Mouse (Mus musculus): ENCODE measurements around the gene Mrpl40. TPM values are rescaled to one million over a fixed set of nuclear protein-coding genes. Genes with fewer than 3 reads are reported as not detected.

Gene Mrpl40
- total and polyA plus RNA-seq, 2 experiments, result 7.9 to 27.7 TPM

DNA sequence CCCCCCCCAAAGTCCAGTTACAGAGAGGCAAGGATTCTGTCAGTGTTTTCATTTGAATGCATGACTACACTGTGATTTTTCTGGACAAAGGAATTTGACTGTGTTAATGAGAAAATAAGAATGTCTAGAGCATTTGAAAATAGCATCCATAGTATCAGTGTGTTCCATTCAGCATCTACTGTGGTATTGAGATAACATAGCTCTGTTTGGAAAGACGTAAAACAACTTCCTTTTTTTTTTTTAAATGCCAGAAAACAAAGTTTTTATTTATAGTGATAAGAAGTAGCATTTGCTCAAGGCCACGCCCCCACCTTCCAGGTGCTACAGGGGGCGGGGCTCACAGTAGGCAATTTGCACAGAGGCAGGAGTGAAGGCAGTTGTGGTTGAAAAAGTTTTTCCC is 18.6 kb upstream of the Mrpl40 start:
- 91% methylated on average over 3 of the region's 3 CpGs for WGBS
- no peaks in the 10 kb centered on the region for H3K27me3 ChIP-seq (ENCODE audit: control insufficient read depth, insufficient read depth, low read length)
- H3K27ac ChIP-seq (replicated peaks; ENCODE audit: insufficient read depth, low read depth, low read length), result no peak overlapping the region
- H3K9ac ChIP-seq (ENCODE audit: low read depth, low read length), result no peak overlapping the region
- H3K4me3 ChIP-seq (ENCODE audit: insufficient read depth, low read depth, low read length), result no peak overlapping the region
- no peaks in the 10 kb centered on the region for H3K4me1 ChIP-seq (ENCODE audit: control insufficient read depth, insufficient read depth, low read length)
- peaks cover 6% of the 10 kb centered on the region; the same call in 1 of the 2 replicates for H3K79me2 ChIP-seq (ENCODE audit: control insufficient read depth, insufficient read depth, low read length)
- DNase-seq (ENCODE audit: extremely low read depth, low read depth, low spot score), result no peak
- peaks cover 27% of the 10 kb centered on the region for H3K36me3 ChIP-seq (ENCODE audit: control insufficient read depth, insufficient read depth, low read length)
- TF ChIP-seq POLR2A (IDR thresholded peaks at IDR 0.05; ENCODE audit: extremely low read depth, insufficient read depth, low read length) (no peak), CTCF (IDR thresholded peaks at IDR 0.05; ENCODE audit: low read depth, low read length) (no peak)

GRCm38 (mm10) chr16:18893840-18894372 is 17.2 kb upstream of the Mrpl40 start:
- Histone ChIP-seq H3K4me3 (ENCODE audit: insufficient read depth, low read depth, low read length) (no peak overlapping the region), H3K27me3 (ENCODE audit: control insufficient read depth, insufficient read depth, low read length) (no peaks in the 10 kb centered on the region), H3K9ac (ENCODE audit: low read depth, low read length) (no peak overlapping the region), H3K27ac (replicated peaks; ENCODE audit: insufficient read depth, low read depth, low read length) (no peak overlapping the region), H3K79me2 (ENCODE audit: control insufficient read depth, insufficient read depth, low read length) (peaks cover 9% of the 10 kb centered on the region; the same call in 1 of the 2 replicates), H3K4me1 (ENCODE audit: control insufficient read depth, insufficient read depth, low read length) (no peaks in the 10 kb centered on the region; the same call in 1 of the 2 replicates), H3K36me3 (ENCODE audit: control insufficient read depth, insufficient read depth, low read length) (peaks cover 21% of the 10 kb centered on the region)
- no peak for DNase-seq (ENCODE audit: extremely low read depth, low read depth, low spot score)
- no peak for TF ChIP-seq CTCF (IDR thresholded peaks at IDR 0.05; ENCODE audit: low read depth, low read length)
- WGBS, result 90% methylated on average over 4 of the region's 4 CpGs

- no peak overlapping the region for H3K27ac ChIP-seq (replicated peaks; ENCODE audit: insufficient read depth, low read depth, low read length)
- H3K9ac ChIP-seq (ENCODE audit: low read depth, low read length), result no peak overlapping the region
- H3K36me3 ChIP-seq (ENCODE audit: control insufficient read depth, insufficient read depth, low read length), result no peaks in the 10 kb centered on the region
- H3K4me3 ChIP-seq (ENCODE audit: insufficient read depth, low read depth, low read length), result no peak overlapping the region
- no peaks in the 10 kb centered on the region for H3K27me3 ChIP-seq (ENCODE audit: control insufficient read depth, insufficient read depth, low read length)
- TF ChIP-seq CTCF (IDR thresholded peaks at IDR 0.05; ENCODE audit: low read depth, low read length) (no peak), POLR2A (IDR thresholded peaks at IDR 0.05; ENCODE audit: extremely low read depth, insufficient read depth, low read length) (no peak)
- peaks cover 32% of the 10 kb centered on the region; the same call in 1 of the 2 replicates for H3K79me2 ChIP-seq (ENCODE audit: control insufficient read depth, insufficient read depth, low read length)
- peaks cover 2% of the 10 kb centered on the region for H3K4me1 ChIP-seq (ENCODE audit: control insufficient read depth, insufficient read depth, low read length)
- DNase-seq (ENCODE audit: extremely low read depth, low read depth, low spot score), result no peak
Measured at GRCm38 (mm10) chr16:18884044-18884443, 7.4 kb upstream of the Mrpl40 start.

GRCm38 (mm10) chr16:18878091-18878720 is 1.5 kb upstream of the Mrpl40 start:
- peak overlapping the region; percentile 84 for H3K9ac ChIP-seq (ENCODE audit: low read depth, low read length)
- 28% methylated on average over 20 of the region's 20 CpGs for WGBS
- DNase-seq (ENCODE audit: extremely low read depth, low read depth, low spot score), result no peak
- H3K36me3 ChIP-seq (ENCODE audit: control insufficient read depth, insufficient read depth, low read length), result peaks cover 3% of the 10 kb centered on the region; the same call in 1 of the 2 replicates
- H3K79me2 ChIP-seq (ENCODE audit: control insufficient read depth, insufficient read depth, low read length), result peaks cover 8% of the 10 kb centered on the region; the same call in 1 of the 2 replicates
- H3K27ac ChIP-seq (replicated peaks; ENCODE audit: insufficient read depth, low read depth, low read length), result peak overlapping the region; percentile 55
- no peaks in the 10 kb centered on the region for H3K27me3 ChIP-seq (ENCODE audit: control insufficient read depth, insufficient read depth, low read length)
- H3K4me3 ChIP-seq (ENCODE audit: insufficient read depth, low read depth, low read length), result peak overlapping the region; percentile 99
- TF ChIP-seq CTCF (IDR thresholded peaks at IDR 0.05; ENCODE audit: low read depth, low read length) (no peak), POLR2A (IDR thresholded peaks at IDR 0.05; ENCODE audit: extremely low read depth, insufficient read depth, low read length) (no peak)
- peaks cover 7% of the 10 kb centered on the region for H3K4me1 ChIP-seq (ENCODE audit: control insufficient read depth, insufficient read depth, low read length)

DNA sequence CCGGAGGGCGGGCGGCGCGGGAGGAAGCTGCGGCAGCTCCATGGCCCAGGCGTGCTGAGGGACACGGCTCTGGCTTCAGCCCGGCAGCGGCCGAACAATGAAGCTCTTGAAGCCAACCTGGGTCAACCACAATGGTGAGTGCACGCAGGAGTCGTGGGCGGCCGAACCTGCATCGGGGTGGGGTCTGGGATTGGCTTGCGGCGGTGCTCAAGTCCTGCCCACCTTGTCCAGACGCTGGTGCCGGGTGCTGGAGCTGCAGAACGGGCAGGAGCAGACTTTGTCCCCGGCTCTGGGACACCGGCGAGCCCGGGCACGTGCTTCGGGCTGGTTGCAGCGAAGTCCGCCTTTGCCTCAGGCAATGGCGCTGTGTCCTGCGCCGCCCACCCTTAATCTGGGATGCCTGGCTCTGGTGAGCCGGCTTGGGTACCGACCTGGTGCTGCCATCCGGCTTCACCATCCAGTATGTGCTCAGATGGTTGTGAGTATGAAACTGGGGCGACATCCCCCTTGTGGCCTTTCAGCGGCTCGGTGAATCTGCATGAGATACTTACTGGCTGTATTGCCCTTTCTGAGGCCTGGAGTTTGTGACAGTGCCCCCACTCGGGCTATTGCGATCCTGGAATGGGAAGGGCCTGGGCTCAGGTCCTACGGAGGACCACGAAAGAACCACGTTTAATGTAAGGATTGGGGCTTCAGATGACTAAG is 876 bp upstream of the Mrpl40 start:
- Histone ChIP-seq H3K27ac (replicated peaks; ENCODE audit: insufficient read depth, low read depth, low read length) (peak overlapping the region; percentile 55), H3K79me2 (ENCODE audit: control insufficient read depth, insufficient read depth, low read length) (peaks cover 4% of the 10 kb centered on the region; the same call in 1 of the 2 replicates), H3K4me3 (ENCODE audit: insufficient read depth, low read depth, low read length) (peak overlapping the region; percentile 99), H3K9ac (ENCODE audit: low read depth, low read length) (peak overlapping the region; percentile 84), H3K4me1 (ENCODE audit: control insufficient read depth, insufficient read depth, low read length) (peaks cover 7% of the 10 kb centered on the region), H3K36me3 (ENCODE audit: control insufficient read depth, insufficient read depth, low read length) (peaks cover 8% of the 10 kb centered on the region; the same call in 1 of the 2 replicates), H3K27me3 (ENCODE audit: control insufficient read depth, insufficient read depth, low read length) (no peaks in the 10 kb centered on the region)
- DNase-seq (ENCODE audit: extremely low read depth, low read depth, low spot score), result peak; percentile 71
- TF ChIP-seq CTCF (IDR thresholded peaks at IDR 0.05; ENCODE audit: low read depth, low read length) (peak; percentile 21; the same call in 1 of the 2 replicates), POLR2A (IDR thresholded peaks at IDR 0.05; ENCODE audit: extremely low read depth, insufficient read depth, low read length) (0 out of 2 replicates have a peak, but pooled peaks have one; percentile 18)
- WGBS, result under 1% methylated on average over 43 of the region's 43 CpGs

Measured in liver, adult 2 months (tissue).